Mouse (Mus musculus): ENCODE data around the gene Ano4. TPM values are rescaled to one million over a fixed set of nuclear protein-coding genes. Genes with fewer than 3 reads are reported as not detected.

The Ano4 gene
- polyA plus RNA-seq, 1 experiment from 2014 or later = 0.40 TPM

DNA sequence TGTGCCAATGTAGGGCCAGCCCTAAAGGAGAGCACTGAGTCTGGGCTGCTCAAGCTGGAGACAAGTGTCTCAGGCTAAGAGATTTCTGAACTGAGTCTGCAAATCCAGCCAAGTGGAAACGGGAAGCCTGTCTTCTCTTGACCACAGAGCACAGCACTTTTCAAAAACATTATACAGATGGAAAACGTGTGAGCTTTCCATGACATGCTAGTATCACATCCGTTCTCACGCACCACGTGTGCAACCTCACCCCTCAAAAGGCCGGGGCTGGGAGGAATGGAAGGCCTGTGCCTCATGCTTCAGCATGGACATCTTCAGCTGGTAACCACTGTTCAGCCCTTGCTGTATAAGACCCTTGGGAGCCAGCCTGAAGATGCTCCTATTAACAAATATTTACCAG lies 230.2 kb downstream of the Ano4 start:
- Histone ChIP-seq H3K4me2 (replicated peaks; ENCODE audit: low read depth) (no peak overlapping the region), H3K4me3 (ENCODE audit: low read depth, low read length) (no peak overlapping the region), H3K27me3 (ENCODE audit: control insufficient read depth, insufficient read depth, low read length) (no peaks in the 10 kb centered on the region), H3K36me3 (ENCODE audit: control insufficient read depth, insufficient read depth, low read length) (no peaks in the 10 kb centered on the region), H3K9ac (ENCODE audit: low read length) (no peak overlapping the region), H3K4me1 (replicated peaks; ENCODE audit: control insufficient read depth, insufficient read depth) (no peaks in the 10 kb centered on the region), H3K27ac (replicated peaks) (no peak overlapping the region), H3K9me3 (ENCODE audit: control insufficient read depth, low read length) (no peaks in the 10 kb centered on the region)
- ATAC-seq (ENCODE audit: low FRiP score, low TSS enrichment) (no peak), DNase-seq (ENCODE audit: low spot score) (no peak)
- TF ChIP-seq CTCF (IDR thresholded peaks at IDR 0.05; ENCODE audit: low read depth) (no peak), EP300 (optimal IDR thresholded peaks at IDR 0.05) (no peak)
- 82% methylated on average over 6 of the region's 6 CpGs for WGBS

DNA sequence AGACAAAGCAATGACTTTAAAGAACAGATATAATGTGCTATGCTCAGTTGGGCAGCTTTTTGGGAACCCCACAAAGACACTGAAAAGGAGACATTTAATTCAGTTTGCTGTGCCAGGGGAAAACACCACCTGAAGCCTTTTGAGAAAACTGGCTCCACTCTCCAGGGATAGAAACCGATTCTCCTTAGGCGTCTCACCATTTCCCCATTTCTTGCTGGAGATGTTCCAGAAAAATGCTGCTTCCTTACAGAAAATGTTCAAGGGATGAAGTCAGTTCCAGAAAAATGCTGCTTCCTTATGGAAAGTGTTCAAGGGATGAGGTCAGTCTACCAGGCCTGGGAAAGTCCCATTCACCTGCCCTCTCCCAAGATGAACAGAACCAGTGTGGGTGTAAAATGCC lies 233.1 kb downstream of the Ano4 start:
- WGBS = 44% methylated on average over 2 of the region's 2 CpGs
- Histone ChIP-seq H3K27ac (replicated peaks) (no peak overlapping the region), H3K4me1 (replicated peaks; ENCODE audit: control insufficient read depth, insufficient read depth) (no peaks in the 10 kb centered on the region), H3K9me3 (ENCODE audit: control insufficient read depth, low read length) (no peaks in the 10 kb centered on the region), H3K9ac (ENCODE audit: low read length) (no peak overlapping the region), H3K27me3 (ENCODE audit: control insufficient read depth, insufficient read depth, low read length) (no peaks in the 10 kb centered on the region), H3K4me3 (ENCODE audit: low read depth, low read length) (no peak overlapping the region), H3K4me2 (replicated peaks; ENCODE audit: low read depth) (no peak overlapping the region), H3K36me3 (ENCODE audit: control insufficient read depth, insufficient read depth, low read length) (no peaks in the 10 kb centered on the region)
- TF ChIP-seq EP300 (optimal IDR thresholded peaks at IDR 0.05) (no peak), CTCF (IDR thresholded peaks at IDR 0.05; ENCODE audit: low read depth) (no peak)
- no peak for ATAC-seq (ENCODE audit: low FRiP score, low TSS enrichment)
- no peak for DNase-seq (ENCODE audit: low spot score)

DNA sequence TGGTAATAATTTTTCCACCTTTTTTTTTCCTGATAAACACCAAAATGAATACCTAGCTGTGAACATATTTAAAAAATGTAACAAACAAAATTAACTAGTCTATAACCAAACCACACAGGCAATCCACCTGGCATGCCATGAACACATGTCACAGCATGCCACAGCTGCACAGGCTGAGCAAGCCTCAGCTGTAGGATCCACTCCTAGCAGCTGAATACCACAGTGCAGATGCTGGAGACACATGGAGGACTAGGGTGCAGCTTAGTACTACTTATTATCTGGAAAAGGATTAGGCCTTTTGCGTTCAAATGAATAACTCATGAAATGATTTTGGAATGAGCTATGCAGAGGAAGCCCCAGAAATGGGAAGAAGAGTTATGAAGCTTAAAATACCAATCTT lies 233.6 kb downstream of the Ano4 start:
- no peak overlapping the region for H3K4me3 ChIP-seq (ENCODE audit: low read depth, low read length)
- H3K27me3 ChIP-seq (ENCODE audit: control insufficient read depth, insufficient read depth, low read length) = no peaks in the 10 kb centered on the region
- no peak for ATAC-seq (ENCODE audit: low FRiP score, low TSS enrichment)
- no peak overlapping the region for H3K27ac ChIP-seq (replicated peaks)
- TF ChIP-seq EP300 (optimal IDR thresholded peaks at IDR 0.05) (no peak), CTCF (IDR thresholded peaks at IDR 0.05; ENCODE audit: low read depth) (no peak)
- no peaks in the 10 kb centered on the region for H3K9me3 ChIP-seq (ENCODE audit: control insufficient read depth, low read length)
- no peak overlapping the region for H3K4me2 ChIP-seq (replicated peaks; ENCODE audit: low read depth)
- H3K36me3 ChIP-seq (ENCODE audit: control insufficient read depth, insufficient read depth, low read length) = no peaks in the 10 kb centered on the region
- H3K9ac ChIP-seq (ENCODE audit: low read length) = no peak overlapping the region
- no peaks in the 10 kb centered on the region for H3K4me1 ChIP-seq (replicated peaks; ENCODE audit: control insufficient read depth, insufficient read depth)
- no peak for DNase-seq (ENCODE audit: low spot score)
- 64% methylated on average over 1 of the region's 1 CpGs for WGBS

DNA sequence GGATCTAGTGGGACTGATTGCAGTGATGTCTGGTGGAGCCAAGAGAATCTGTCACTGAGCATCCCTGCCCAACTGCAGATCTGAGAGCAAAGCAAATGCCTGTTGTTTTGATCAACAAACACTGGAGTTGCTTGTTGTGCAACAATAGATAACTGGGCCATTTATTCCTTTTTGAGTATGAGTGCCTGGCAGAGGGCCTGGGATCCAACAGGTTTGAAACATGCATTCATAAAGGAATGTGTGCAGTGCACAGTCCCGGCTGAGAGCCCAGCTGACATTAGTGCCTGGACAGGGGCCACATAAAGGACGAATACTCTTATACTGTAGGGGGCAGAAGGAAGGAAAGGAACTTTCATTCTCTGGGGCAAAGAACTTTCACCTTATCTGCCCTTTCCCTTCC lies 241.0 kb downstream of the Ano4 start:
- Histone ChIP-seq H3K36me3 (ENCODE audit: control insufficient read depth, insufficient read depth, low read length) (no peaks in the 10 kb centered on the region), H3K9me3 (ENCODE audit: control insufficient read depth, low read length) (no peaks in the 10 kb centered on the region), H3K27ac (replicated peaks) (no peak overlapping the region), H3K4me3 (ENCODE audit: low read depth, low read length) (no peak overlapping the region), H3K27me3 (ENCODE audit: control insufficient read depth, insufficient read depth, low read length) (no peaks in the 10 kb centered on the region), H3K4me1 (replicated peaks; ENCODE audit: control insufficient read depth, insufficient read depth) (no peaks in the 10 kb centered on the region), H3K4me2 (replicated peaks; ENCODE audit: low read depth) (no peak overlapping the region), H3K9ac (ENCODE audit: low read length) (no peak overlapping the region)
- TF ChIP-seq EP300 (optimal IDR thresholded peaks at IDR 0.05) (no peak), CTCF (IDR thresholded peaks at IDR 0.05; ENCODE audit: low read depth) (no peak)
- ATAC-seq (ENCODE audit: low FRiP score, low TSS enrichment) = no peak
- whole genome bisulfite sequencing = 41% methylated on average over 2 of the region's 2 CpGs
- no peak for DNase-seq (ENCODE audit: low spot score)

DNA sequence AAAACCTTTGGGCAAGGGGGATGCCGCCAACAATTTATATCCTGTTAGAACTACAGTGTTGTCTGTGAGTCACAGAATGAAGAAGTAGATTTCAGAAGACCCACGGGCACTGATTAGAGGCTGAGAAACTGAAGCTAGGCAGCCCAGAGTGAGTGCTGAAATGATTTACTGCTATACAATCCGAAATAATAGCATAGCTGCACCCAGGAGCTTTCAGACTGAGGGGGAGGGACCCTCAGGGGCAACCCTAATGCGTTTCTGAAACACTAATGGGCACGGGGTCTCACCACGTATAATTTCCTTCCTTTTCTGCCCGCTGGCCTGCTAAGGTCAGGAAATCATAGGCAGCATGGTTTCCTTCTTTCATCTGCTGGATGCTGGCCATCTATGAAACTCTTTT lies 242.5 kb downstream of the Ano4 start:
- no peaks in the 10 kb centered on the region for H3K27me3 ChIP-seq (ENCODE audit: control insufficient read depth, insufficient read depth, low read length)
- H3K4me2 ChIP-seq (replicated peaks; ENCODE audit: low read depth) = no peak overlapping the region
- H3K4me1 ChIP-seq (replicated peaks; ENCODE audit: control insufficient read depth, insufficient read depth) = no peaks in the 10 kb centered on the region
- H3K9me3 ChIP-seq (ENCODE audit: control insufficient read depth, low read length) = no peaks in the 10 kb centered on the region
- H3K36me3 ChIP-seq (ENCODE audit: control insufficient read depth, insufficient read depth, low read length) = no peaks in the 10 kb centered on the region
- H3K4me3 ChIP-seq (ENCODE audit: low read depth, low read length) = no peak overlapping the region
- WGBS = 41% methylated on average over 7 of the region's 7 CpGs
- ATAC-seq (ENCODE audit: low FRiP score, low TSS enrichment) (no peak), DNase-seq (ENCODE audit: low spot score) (no peak)
- no peak overlapping the region for H3K9ac ChIP-seq (ENCODE audit: low read length)
- H3K27ac ChIP-seq (replicated peaks) = no peak overlapping the region
- TF ChIP-seq EP300 (optimal IDR thresholded peaks at IDR 0.05) (no peak), CTCF (IDR thresholded peaks at IDR 0.05; ENCODE audit: low read depth) (no peak)

DNA sequence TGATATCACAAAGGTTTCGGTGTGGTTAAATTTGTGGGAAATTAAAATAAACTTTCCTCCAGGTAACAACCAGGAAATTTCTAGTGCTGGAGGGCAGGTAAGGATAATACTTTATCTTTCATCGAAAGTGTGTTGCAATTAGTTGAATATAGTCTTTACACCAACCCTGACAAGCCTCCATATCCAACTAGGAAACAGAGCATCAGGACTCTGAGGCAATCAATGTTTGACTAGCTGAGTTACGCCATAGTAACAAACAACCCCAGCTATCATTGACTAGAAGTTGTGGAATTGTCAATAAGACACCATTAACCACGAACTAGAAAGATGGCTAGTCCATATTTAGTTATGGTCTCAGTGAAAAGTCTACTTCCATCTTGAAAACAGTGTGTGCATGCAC lies 246.4 kb downstream of the Ano4 start:
- no peak for TF ChIP-seq CTCF (IDR thresholded peaks at IDR 0.05; ENCODE audit: low read depth)
- no peak for TF ChIP-seq EP300 (optimal IDR thresholded peaks at IDR 0.05)
- Histone ChIP-seq H3K36me3 (ENCODE audit: control insufficient read depth, insufficient read depth, low read length) (no peaks in the 10 kb centered on the region), H3K27me3 (ENCODE audit: control insufficient read depth, insufficient read depth, low read length) (no peaks in the 10 kb centered on the region), H3K27ac (replicated peaks) (no peak overlapping the region), H3K9ac (ENCODE audit: low read length) (no peak overlapping the region), H3K4me3 (ENCODE audit: low read depth, low read length) (no peak overlapping the region), H3K4me2 (replicated peaks; ENCODE audit: low read depth) (no peak overlapping the region), H3K9me3 (ENCODE audit: control insufficient read depth, low read length) (no peaks in the 10 kb centered on the region), H3K4me1 (replicated peaks; ENCODE audit: control insufficient read depth, insufficient read depth) (no peaks in the 10 kb centered on the region)
- DNase-seq (ENCODE audit: low spot score) (no peak), ATAC-seq (ENCODE audit: low FRiP score, low TSS enrichment) (no peak)
- 72% methylated on average over 4 of the region's 4 CpGs for WGBS
